Mouse (Mus musculus) testis, adult 2 months (tissue): ENCODE measurements around the gene Serpina1f. TPM values are rescaled to one million over a fixed set of nuclear protein-coding genes. Genes with fewer than 3 reads are reported as not detected.

Experiments
- H3K27ac ChIP-seq: fragments of 200-500 bp; 2 replicates; pipeline ENCODE4 v1.5.1; 2012; ENCODE audit warnings: low read depth, low read length; ENCODE audit not compliant: control insufficient read depth, insufficient read depth
- H3K27me3 ChIP-seq: fragments of 200-500 bp; 2 replicates; pipeline ENCODE4 v1.6.1; 2012; ENCODE audit warnings: mild to moderate bottlenecking, low read length, moderate library complexity; ENCODE audit not compliant: control insufficient read depth, insufficient read depth
- H3K36me3 ChIP-seq: fragments of 200-500 bp; 2 replicates; pipeline ENCODE4 v1.6.1; 2012; ENCODE audit warnings: mild to moderate bottlenecking, low read length; ENCODE audit not compliant: control insufficient read depth, insufficient read depth
- H3K4me1 ChIP-seq: fragments of 200-500 bp; 2 replicates; pipeline ENCODE4 v1.6.1; 2012; ENCODE audit warnings: low read length; ENCODE audit not compliant: control insufficient read depth, insufficient read depth
- H3K4me3 ChIP-seq: fragments of 200-500 bp; 2 replicates; pipeline ENCODE4 v1.5.1; 2012; ENCODE audit warnings: low read depth, mild to moderate bottlenecking, low read length, moderate library complexity, mixed read lengths; ENCODE audit not compliant: control insufficient read depth
- CTCF ChIP-seq: fragments of 200-500 bp; IDR thresholded peaks from 2 replicates; pipeline ENCODE4 v1.5.1; 2012; ENCODE audit warnings: low read depth, mild to moderate bottlenecking, inconsistent platforms, low read length, moderate library complexity; ENCODE audit not compliant: control insufficient read depth, insufficient read depth, insufficient replicate concordance
- POLR2A ChIP-seq: fragments of 200-500 bp; IDR thresholded peaks from 2 replicates; pipeline ENCODE4 v1.6.1; 2012; ENCODE audit warnings: low read depth, mild to moderate bottlenecking, inconsistent platforms, low read length, moderate library complexity; ENCODE audit not compliant: control insufficient read depth
- polyA plus RNA-seq: library from polyadenylated mRNA; depleted of rRNA; stranded (reverse); fragments of >200 nt; gene quantifications from 2 replicates; pipeline ENCODE4 v1.2.3, GENCODE M21; 2012

Gene Serpina1f
- polyA plus RNA-seq, 1 experiment: 1.1 TPM

DNA sequence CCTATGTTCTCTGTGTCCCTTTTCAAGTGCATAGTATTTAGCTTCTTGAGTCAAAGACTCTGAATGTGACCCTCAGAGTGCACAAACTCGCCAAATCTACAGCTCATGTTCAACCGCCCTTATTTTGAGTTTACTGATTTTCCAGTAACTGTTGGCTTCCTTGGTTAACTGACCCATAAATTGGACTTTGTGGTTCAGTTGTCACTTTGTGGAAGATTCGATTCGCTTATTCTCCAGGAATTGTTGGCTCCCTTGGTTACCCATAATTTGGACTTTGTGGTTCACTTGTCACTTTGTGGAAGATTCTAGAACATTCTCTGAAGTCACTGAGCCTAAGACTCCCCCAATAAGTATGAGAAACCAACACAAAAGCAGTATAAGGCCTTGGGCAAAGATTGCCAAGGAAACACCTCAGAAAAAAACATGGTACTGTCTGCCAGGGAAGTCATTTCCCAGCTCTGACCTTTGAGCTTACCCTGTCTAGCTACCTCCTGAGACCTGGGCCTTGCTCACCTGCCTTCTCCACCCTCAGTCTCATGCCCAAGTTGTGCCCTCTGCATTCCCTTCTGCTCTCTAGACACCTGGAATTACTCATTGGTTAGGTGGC lies 4.9 kb upstream of the Serpina1f start:
- no peaks in the 10 kb centered on the region for H3K27me3 ChIP-seq
- no peaks in the 10 kb centered on the region for H3K36me3 ChIP-seq
- H3K4me3 ChIP-seq: no peak overlapping the region
- TF ChIP-seq POLR2A (no peak), CTCF (no peak)
- no peaks in the 10 kb centered on the region for H3K4me1 ChIP-seq
- H3K27ac ChIP-seq: no peak overlapping the region

DNA sequence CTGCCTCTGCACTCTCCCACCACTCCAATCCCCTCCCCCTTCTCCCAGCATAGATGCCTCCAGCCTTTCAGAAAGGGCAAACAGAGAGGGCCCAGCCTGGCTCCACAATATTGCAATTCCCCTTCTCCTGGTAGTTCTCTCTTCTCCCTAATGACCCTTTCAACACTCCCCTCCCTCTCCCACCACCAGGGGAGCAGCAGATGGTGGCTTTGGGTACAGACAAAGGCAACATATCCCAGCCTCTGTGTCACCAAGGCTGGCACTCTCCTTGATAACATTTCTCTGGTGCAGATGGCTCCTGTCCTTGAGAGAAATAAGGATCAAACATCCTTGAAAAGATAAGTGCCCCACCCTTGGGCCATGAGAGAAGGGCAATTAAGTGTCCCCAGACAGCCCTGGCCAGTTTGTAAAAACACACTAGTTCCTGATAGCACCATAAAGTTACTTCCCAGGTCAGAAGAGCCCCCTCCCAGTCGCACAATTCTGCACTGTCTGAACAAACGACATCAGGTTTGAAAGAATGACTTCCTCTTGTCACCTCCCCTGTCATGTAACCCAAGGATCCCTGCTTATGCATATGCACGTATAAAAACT lies 7.0 kb downstream of the Serpina1f start:
- no peak for TF ChIP-seq POLR2A
- TF ChIP-seq CTCF: no peak
- H3K27me3 ChIP-seq: no peaks in the 10 kb centered on the region
- peak overlapping the region; percentile 63 for H3K27ac ChIP-seq
- H3K4me3 ChIP-seq: no peak overlapping the region
- H3K36me3 ChIP-seq: no peaks in the 10 kb centered on the region
- H3K4me1 ChIP-seq: peaks cover 2% of the 10 kb centered on the region

DNA sequence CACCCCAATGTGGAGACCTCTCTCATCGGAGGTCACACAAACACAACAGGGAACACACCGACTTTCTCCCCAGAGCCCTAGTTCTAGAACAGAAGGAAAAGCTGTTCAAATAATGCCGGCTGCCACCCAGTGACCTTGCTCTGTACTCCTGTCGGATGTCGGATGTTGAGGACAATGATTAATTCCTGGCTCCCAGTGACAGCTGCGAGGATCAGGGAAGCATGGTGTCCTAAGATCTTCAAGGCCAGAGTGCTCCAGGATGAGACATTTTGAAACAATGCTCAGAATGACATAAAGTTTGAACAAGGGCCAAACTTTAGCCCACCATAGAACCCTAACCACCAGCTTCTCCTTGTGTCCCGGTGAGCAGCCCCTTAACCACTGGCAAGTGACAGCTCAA lies 8.3 kb downstream of the Serpina1f start:
- H3K4me1 ChIP-seq: peaks cover 2% of the 10 kb centered on the region
- H3K27me3 ChIP-seq: no peaks in the 10 kb centered on the region
- peak overlapping the region; percentile 37; the same call in 1 of the 2 replicates for H3K27ac ChIP-seq
- no peak overlapping the region for H3K4me3 ChIP-seq
- TF ChIP-seq POLR2A (no peak), CTCF (no peak)
- no peaks in the 10 kb centered on the region for H3K36me3 ChIP-seq

DNA sequence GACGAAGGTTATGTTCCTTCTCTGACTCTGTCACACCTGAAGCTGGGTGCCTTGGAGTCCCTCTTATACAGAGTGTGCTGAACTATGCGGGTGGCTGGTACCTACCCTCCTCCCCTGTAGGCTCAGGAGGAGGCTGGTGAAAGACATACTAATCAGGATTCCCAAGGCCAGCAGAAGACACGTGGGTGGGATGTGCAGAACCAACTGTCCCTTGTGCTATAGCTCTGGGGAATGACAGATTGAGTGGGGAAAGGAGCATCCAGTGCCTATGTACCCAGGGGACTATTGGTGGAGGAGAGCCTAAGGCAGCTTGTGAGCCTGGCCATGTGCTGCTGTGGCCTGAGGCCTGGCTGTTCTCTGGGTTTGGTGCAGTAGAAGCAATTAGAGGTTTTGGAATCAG lies 9.3 kb downstream of the Serpina1f start:
- Histone ChIP-seq H3K36me3 (no peaks in the 10 kb centered on the region), H3K4me3 (no peak overlapping the region), H3K27me3 (no peaks in the 10 kb centered on the region), H3K27ac (0 out of 2 replicates have a peak overlapping the region, but pooled peaks have one; percentile 37), H3K4me1 (peaks cover 2% of the 10 kb centered on the region)
- TF ChIP-seq POLR2A (no peak), CTCF (no peak)

DNA sequence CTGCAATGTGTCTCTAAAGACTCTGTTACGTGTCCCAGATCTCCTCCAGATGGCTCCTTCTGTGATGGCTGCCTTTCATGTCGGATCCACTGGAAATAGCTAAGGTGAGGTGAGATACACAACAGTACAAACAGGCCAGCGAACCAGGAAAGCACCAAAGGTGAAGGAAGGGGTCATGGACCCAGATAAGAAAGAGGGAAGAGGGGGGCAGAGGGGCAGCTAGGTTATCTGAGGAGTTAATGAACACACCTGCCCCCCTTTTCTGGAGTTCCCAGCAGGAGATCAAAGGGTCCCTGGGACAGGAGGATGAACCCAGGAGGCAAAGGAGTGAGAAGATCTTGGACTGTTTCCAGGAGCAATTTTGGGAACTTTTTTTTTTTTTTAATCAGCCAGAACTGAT lies 9.9 kb downstream of the Serpina1f start:
- no peak for TF ChIP-seq CTCF
- TF ChIP-seq POLR2A: no peak
- Histone ChIP-seq H3K27ac (no peak overlapping the region), H3K4me3 (no peak overlapping the region), H3K27me3 (no peaks in the 10 kb centered on the region), H3K4me1 (peaks cover 2% of the 10 kb centered on the region), H3K36me3 (no peaks in the 10 kb centered on the region)

DNA sequence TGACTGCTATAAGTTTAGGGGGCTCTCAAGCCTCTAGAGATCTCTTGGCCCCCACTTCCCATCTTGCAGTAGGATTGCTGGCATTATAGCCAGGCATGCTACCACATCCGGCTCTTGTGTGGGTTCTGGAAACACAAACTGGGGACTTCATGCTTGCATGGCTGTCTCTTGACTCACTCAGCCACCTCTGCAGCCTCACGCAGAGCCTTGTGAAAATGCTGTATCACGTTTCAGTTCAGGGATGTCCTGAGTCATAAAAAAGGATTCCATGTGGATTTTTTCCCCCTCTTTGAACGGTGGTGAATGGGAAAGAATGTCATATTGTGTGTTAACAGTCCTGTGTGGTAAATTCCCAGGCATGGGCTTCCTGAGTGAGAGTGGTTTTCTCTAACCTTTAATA lies 11.6 kb downstream of the Serpina1f start:
- Histone ChIP-seq H3K27me3 (no peaks in the 10 kb centered on the region), H3K27ac (no peak overlapping the region), H3K4me1 (peaks cover 2% of the 10 kb centered on the region), H3K4me3 (no peak overlapping the region), H3K36me3 (no peaks in the 10 kb centered on the region)
- TF ChIP-seq POLR2A: no peak
- no peak for TF ChIP-seq CTCF

DNA sequence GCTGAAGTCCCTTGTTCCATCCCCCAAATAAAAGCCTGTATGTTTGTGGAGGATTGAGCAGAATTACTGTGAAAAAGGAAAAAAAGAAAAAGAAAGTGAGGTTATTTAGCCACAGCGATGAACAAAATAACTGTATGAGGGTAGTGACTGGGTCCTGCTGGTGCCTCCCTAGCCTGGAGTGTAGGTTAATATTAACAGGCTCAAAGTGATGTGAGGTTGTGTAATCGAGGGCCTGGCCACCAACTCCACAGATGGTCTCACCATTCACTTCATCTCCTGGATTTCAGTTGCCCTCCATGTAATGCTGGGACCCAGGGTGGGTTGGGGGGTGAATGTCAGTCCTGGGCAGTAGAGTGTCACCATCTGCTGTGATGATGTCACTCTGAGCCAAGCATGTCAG lies 13.6 kb downstream of the Serpina1f start:
- H3K27ac ChIP-seq: no peak overlapping the region
- peaks cover 1% of the 10 kb centered on the region for H3K4me1 ChIP-seq
- TF ChIP-seq POLR2A (no peak), CTCF (no peak)
- no peak overlapping the region for H3K4me3 ChIP-seq
- H3K27me3 ChIP-seq: no peaks in the 10 kb centered on the region
- H3K36me3 ChIP-seq: no peaks in the 10 kb centered on the region
